Mouse (Mus musculus): ENCODE data around the gene Fgf3. TPM values are rescaled to one million over a fixed set of nuclear protein-coding genes. Genes with fewer than 3 reads are reported as not detected.
"Not testable (repeated sequence)": the region's sequence is repeated elsewhere in the genome, so short reads cannot be mapped to it uniquely, and the experiment has no call there.

The Fgf3 gene
- total RNA-seq, 2 experiments from 2014 or later = not detected

GRCm38 (mm10) chr7:144857826-144858342 is 20.0 kb downstream of the Fgf3 start:
- no peak for DNase-seq (ENCODE audit: low spot score in 2 of 2)

- no peak for DNase-seq (ENCODE audit: low spot score in 2 of 2)
Measured at GRCm38 (mm10) chr7:144858702-144859101, 20.8 kb downstream of the Fgf3 start.

- DNase-seq (ENCODE audit: low spot score in 2 of 2) = no peak
Measured at GRCm38 (mm10) chr7:144861056-144861768, 23.3 kb downstream of the Fgf3 start.

GRCm38 (mm10) chr7:144861769-144862070 is 23.8 kb downstream of the Fgf3 start:
- no peak for DNase-seq (ENCODE audit: low spot score in 2 of 2)

DNA sequence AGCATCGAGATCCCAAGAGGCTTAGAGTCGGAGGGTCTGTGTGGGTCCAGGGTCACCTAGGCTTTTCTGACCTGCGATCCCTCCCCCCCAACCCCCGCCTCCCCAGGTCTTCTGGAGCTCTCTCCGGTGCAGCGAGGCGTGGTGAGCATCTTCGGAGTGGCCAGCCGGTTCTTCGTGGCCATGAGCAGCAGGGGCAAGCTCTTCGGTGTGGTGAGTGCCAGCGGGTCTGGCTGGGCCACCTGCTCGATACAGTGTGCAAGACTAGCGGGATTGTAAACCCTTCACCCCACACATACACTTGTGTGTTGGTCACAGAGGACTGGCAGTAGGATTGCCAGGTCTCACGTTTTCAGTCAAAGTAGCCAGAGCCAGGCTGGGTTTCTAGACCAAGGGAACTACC is 24.2 kb downstream of the Fgf3 start:
- no peak for DNase-seq (ENCODE audit: low spot score in 2 of 2)

- no peak for DNase-seq (ENCODE audit: low spot score in 2 of 2)
Measured at GRCm38 (mm10) chr7:144862712-144863111, 24.8 kb downstream of the Fgf3 start.

DNA sequence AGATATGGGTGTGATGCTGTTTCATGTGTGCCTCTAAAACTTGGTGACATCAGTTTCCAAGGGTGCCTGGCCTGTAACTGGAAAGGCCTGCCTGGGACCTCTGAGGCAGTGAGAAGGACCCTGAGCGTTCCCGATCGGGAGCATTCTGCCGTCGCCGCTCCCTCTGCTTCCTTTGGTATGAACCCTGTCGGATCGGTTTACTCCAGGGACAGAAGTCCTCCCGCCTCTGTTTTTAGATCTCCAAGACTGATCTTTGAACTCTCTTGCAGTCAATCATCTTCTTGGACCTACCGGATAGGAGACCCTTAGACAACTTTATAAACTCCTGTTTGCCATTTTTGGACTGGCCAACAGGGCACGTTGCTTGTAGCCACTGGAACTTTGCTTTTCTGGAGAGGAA is 25.3 kb downstream of the Fgf3 start:
- DNase-seq (ENCODE audit: low spot score in 2 of 2) = no peak

DNA sequence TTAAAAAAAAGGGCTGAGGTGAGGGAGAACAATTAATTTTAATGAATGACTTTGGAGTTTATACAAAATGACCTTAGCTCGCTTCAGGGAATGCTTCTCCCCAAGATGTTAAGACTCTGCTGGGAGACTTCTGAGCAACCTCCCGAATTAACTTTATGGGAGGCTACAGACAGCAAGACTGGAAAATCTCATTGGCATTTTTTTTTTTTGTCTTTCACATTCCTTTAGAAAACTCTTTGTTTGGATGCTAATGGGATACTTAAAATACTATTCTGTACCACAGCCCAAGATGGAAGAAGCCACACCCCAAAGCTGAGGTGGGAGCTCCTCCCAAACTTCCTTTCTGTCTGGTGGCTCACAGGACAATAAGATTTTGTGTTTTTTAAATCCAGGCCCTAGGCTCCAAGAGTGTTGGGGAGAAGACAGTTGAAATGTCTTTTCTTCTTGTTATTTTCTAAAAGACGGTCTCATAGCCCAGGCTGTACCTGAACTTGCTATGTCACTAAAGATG is 26.3 kb downstream of the Fgf3 start:
- DNase-seq (ENCODE audit: low spot score in 2 of 2) = no peak

DNA sequence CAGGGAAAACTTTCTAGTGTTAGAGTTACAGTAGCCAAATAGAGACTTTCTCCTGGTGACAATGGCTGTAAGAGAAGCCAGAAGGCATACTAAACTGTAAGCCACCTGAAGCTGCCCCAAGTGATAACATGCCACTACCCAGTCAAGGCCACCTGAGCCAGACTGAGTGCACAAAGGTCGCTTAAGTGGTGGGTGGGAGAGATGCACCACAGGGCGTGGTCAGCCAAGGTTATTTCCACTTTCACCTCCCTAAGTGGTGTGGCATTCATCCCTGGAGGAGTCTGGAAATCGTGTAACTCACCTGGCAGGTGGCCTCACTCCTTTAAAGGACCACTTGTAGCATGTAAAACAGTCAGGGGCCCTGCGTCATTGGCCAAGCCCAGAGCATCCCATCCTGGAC is 29.3 kb downstream of the Fgf3 start:
- no peak for DNase-seq (ENCODE audit: low spot score in 2 of 2)

- no peak for DNase-seq (ENCODE audit: low spot score in 2 of 2)
Measured at GRCm38 (mm10) chr7:144867602-144868001, 29.7 kb downstream of the Fgf3 start.

- no peak for DNase-seq (ENCODE audit: low spot score in 2 of 2)
Measured at GRCm38 (mm10) chr7:144872420-144872819, 34.5 kb downstream of the Fgf3 start.

- no peak for DNase-seq (ENCODE audit: low spot score in 2 of 2)
Measured at GRCm38 (mm10) chr7:144873160-144873559, 35.3 kb downstream of the Fgf3 start.

DNA sequence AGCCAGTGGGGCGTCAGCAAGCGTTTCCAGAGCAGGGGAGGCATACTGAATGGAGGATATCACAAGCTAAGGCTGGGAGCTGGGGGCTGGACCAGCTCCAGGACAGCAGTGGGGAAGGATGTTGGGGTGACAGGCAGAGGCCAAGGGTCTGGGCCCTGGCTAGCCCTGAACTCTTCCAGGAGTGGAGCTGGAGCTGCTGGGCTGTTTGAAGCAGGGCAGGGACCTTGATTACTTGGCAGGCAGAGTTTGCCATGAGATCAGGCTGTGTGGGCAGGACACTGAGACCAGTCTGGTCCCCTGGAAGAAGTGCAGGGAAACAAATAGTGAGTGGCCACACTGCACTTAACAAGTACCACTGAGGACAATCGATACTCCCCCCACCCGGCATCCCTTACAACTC is 36.3 kb downstream of the Fgf3 start:
- DNase-seq (ENCODE audit: low spot score in 2 of 2) = no peak

- no peak for DNase-seq (ENCODE audit: low spot score in 2 of 2)
Measured at GRCm38 (mm10) chr7:144878401-144878800, 40.5 kb downstream of the Fgf3 start.

GRCm38 (mm10) chr7:144883106-144883505 is 45.2 kb downstream of the Fgf3 start:
- no peak for DNase-seq (ENCODE audit: low spot score in 2 of 2)

DNA sequence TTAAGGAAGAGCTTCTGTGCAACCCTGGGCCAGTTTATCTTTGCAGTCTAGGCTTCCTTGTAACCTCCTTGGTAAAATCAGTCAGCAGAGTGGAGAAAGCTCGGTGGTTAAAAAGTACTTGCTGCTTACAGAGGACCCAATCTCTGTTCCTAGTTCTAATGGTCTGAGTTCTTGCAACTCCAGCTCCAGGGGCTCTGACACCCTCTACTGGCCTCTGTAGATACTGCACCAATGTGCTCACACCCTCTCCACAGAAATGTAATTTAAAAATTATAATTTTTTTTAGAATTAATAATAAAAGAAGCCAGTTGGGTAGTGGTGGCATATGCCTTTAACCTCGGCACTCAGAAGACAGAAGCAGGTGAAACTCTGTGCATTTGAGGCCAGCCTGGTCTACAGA is 49.8 kb downstream of the Fgf3 start:
- no peak for DNase-seq (ENCODE audit: low spot score in 2 of 2)

- DNase-seq (ENCODE audit: low spot score in 2 of 2) = no peak
Measured at GRCm38 (mm10) chr7:144888564-144889299, 50.8 kb downstream of the Fgf3 start.

GRCm38 (mm10) chr7:144890661-144891060 is 52.8 kb downstream of the Fgf3 start:
- not testable (repeated sequence) for DNase-seq (ENCODE audit: low spot score in 2 of 2)

- no peak for DNase-seq (ENCODE audit: low spot score in 2 of 2)
Measured at GRCm38 (mm10) chr7:144891863-144892262, 54.0 kb downstream of the Fgf3 start.

- no peak for DNase-seq (ENCODE audit: low spot score in 2 of 2)
Measured at GRCm38 (mm10) chr7:144892322-144892721, 54.4 kb downstream of the Fgf3 start.

Measured in layer of hippocampus, postnatal 10 days (tissue).